Comparison of ENCODE assay signal across 26 mouse cellular contexts in the genomic region with DNA sequence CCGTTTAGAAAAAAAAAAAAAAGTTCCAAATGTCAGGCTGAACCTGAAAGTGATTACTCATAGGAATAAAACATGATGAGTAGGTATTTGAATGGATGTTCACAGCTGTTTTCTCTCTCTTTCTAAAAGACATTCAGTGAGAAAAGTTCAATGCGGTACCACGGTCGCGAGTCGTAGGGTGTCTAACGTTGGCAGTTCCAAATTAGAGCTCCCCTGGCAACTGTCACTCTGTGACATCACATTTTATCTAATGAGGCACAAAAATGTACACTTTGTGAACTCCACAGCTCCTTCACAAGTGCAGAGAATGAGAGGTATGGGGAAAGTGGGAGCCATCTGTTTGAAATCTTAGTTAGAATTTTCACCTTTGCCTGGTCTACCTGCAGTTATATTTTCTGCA.
DNase-seq lines count a peak whose midpoint lies in the region; ATAC-seq and TF ChIP-seq lines count a peak whose summit lies in the region.
"Had no signal": no experiment of that assay in that cellular context is flagged by ENCODE, and none has a peak within 500 bp of the region (broad histone marks: within the 10 kb centered on the region; RNA-seq: fewer than 3 reads in every experiment).

No protein-coding gene starts in this region.

- DNase-seq in forebrain, embryonic 11.5 days (ENCODE audit: low spot score): no peak
- peak in 1 of 2 experiments; percentile 51 for DNase-seq in layer of hippocampus, adult 2 months (ENCODE audit: low spot score in 2 of 2)
- DNase-seq in layer of hippocampus, postnatal 14 days (ENCODE audit: low spot score in 2 of 2): no peak
- DNase-seq in brain, adult 2 months (ENCODE audit: low read depth, low spot score): peak; percentile 87
- no peak for DNase-seq in left cerebral cortex, adult 2 months (ENCODE audit: extremely low spot score in 1 of 2, low spot score in 2 of 2)
- DNase-seq in MN1 (ENCODE audit: low spot score): no peak
- no peak for DNase-seq in stomach, postnatal 0 days (ENCODE audit: low spot score)
- DNase-seq: adrenal gland, postnatal 10 days; cerebellum, adult 8-10 months; cerebellum, postnatal 36 days; kidney, adult 8-10 months; kidney, postnatal 10 days; lung, postnatal 36 days; retina, postnatal 1 day; thymus, postnatal 25 days had no signal

- TF ChIP-seq EP300 in stomach, postnatal 0 days (optimal IDR thresholded peaks at IDR 0.05): no peak

- H3K4me1 ChIP-seq in forebrain, embryonic 13.5 days: no peaks in the 10 kb centered on the region
- no peaks in the 10 kb centered on the region for H3K4me1 ChIP-seq in forebrain, embryonic 11.5 days (replicated peaks; ENCODE audit: control insufficient read depth, insufficient read depth, low read length)
- no peaks in the 10 kb centered on the region for H3K4me1 ChIP-seq in stomach, postnatal 0 days (replicated peaks; ENCODE audit: control insufficient read depth, insufficient read depth)
- H3K4me1 ChIP-seq: hindbrain, embryonic 10.5 days; intestine, embryonic 15.5 days; limb, embryonic 15.5 days; lung, embryonic 15.5 days; megakaryocyte, embryonic 14.5 days; midbrain, embryonic 13.5 days; neural tube, embryonic 13.5 days had no signal

- no peaks in the 10 kb centered on the region for H3K9me3 ChIP-seq in forebrain, embryonic 13.5 days (replicated peaks)
- no peaks in the 10 kb centered on the region for H3K9me3 ChIP-seq in forebrain, embryonic 11.5 days (ENCODE audit: control insufficient read depth, low read length)
- H3K9me3 ChIP-seq in stomach, postnatal 0 days (ENCODE audit: control insufficient read depth, low read length): no peaks in the 10 kb centered on the region
- H3K9me3 ChIP-seq: hindbrain, embryonic 10.5 days; intestine, embryonic 15.5 days; limb, embryonic 15.5 days; lung, embryonic 15.5 days; midbrain, embryonic 13.5 days; neural tube, embryonic 13.5 days had no signal

- intact Hi-C loops in left cerebral cortex, adult 2 months (cut with DNase I): loop anchor here (10.0 kb wide), 2 partner anchors 1040 to 1260 kb away; no protein-coding TSS in a partner anchor

- H3K9ac ChIP-seq in forebrain, embryonic 13.5 days: no peak overlapping the region
- no peak overlapping the region for H3K9ac ChIP-seq in forebrain, embryonic 11.5 days (ENCODE audit: low read length)
- no peak overlapping the region for H3K9ac ChIP-seq in stomach, postnatal 0 days (ENCODE audit: low read length)
- H3K9ac ChIP-seq: intestine, embryonic 15.5 days; limb, embryonic 15.5 days; liver, embryonic 14.5 days; lung, embryonic 15.5 days; midbrain, embryonic 13.5 days; neural tube, embryonic 13.5 days had no signal

- H3K27me3 ChIP-seq in forebrain, embryonic 13.5 days: no peaks in the 10 kb centered on the region
- no peaks in the 10 kb centered on the region for H3K27me3 ChIP-seq in forebrain, embryonic 11.5 days (ENCODE audit: control insufficient read depth, insufficient read depth, low read length)
- H3K27me3 ChIP-seq in stomach, postnatal 0 days (ENCODE audit: control insufficient read depth, insufficient read depth, low read length): no peaks in the 10 kb centered on the region
- H3K27me3 ChIP-seq: intestine, embryonic 15.5 days; limb, embryonic 15.5 days; lung, embryonic 15.5 days; megakaryocyte, embryonic 14.5 days; midbrain, embryonic 13.5 days; neural tube, embryonic 13.5 days had no signal

- TF ChIP-seq CTCF in layer of hippocampus, adult 2 months (conservative IDR thresholded peaks at IDR 0.05): no peak
- no peak for TF ChIP-seq CTCF in left cerebral cortex, adult 2 months (IDR thresholded peaks at IDR 0.05)
- TF ChIP-seq CTCF in stomach, postnatal 0 days (IDR thresholded peaks at IDR 0.05; ENCODE audit: low read depth): no peak

- ATAC-seq in forebrain, embryonic 13.5 days: peak; percentile 80
- no peak for ATAC-seq in forebrain, embryonic 11.5 days (replicated peaks; ENCODE audit: low FRiP score)
- no peak for ATAC-seq in stomach, postnatal 0 days (ENCODE audit: low FRiP score, low TSS enrichment)
- ATAC-seq: hindbrain, embryonic 16.5 days; intestine, embryonic 15.5 days; midbrain, embryonic 13.5 days had no signal

- WGBS in forebrain, embryonic 13.5 days: 63% methylated on average over 7 of the region's 7 CpGs
- 88% methylated on average over 7 of the region's 7 CpGs for WGBS in forebrain, embryonic 11.5 days
- 83% methylated on average over 7 of the region's 7 CpGs for WGBS in stomach, postnatal 0 days

- H3K4me3 ChIP-seq in forebrain, embryonic 13.5 days: no peak overlapping the region
- no peak overlapping the region for H3K4me3 ChIP-seq in forebrain, embryonic 11.5 days (ENCODE audit: low read depth, low read length)
- H3K4me3 ChIP-seq in layer of hippocampus, adult 2 months: no peak overlapping the region
- H3K4me3 ChIP-seq in left cerebral cortex, adult 2 months: no peak overlapping the region
- H3K4me3 ChIP-seq in stomach, postnatal 0 days (ENCODE audit: low read depth, low read length): no peak overlapping the region
- H3K4me3 ChIP-seq: hindbrain, embryonic 10.5 days; intestine, embryonic 15.5 days; limb, embryonic 15.5 days; lung, embryonic 15.5 days; megakaryocyte, embryonic 14.5 days; midbrain, embryonic 13.5 days; neural tube, embryonic 13.5 days had no signal

- H3K36me3 ChIP-seq in forebrain, embryonic 13.5 days (ENCODE audit: poor library complexity, severe bottlenecking): no peaks in the 10 kb centered on the region
- no peaks in the 10 kb centered on the region for H3K36me3 ChIP-seq in forebrain, embryonic 11.5 days (ENCODE audit: control insufficient read depth, insufficient read depth, low read length)
- no peaks in the 10 kb centered on the region for H3K36me3 ChIP-seq in stomach, postnatal 0 days (ENCODE audit: control insufficient read depth, insufficient read depth, low read length)
- H3K36me3 ChIP-seq: hindbrain, embryonic 10.5 days; intestine, embryonic 15.5 days; limb, embryonic 15.5 days; lung, embryonic 15.5 days; midbrain, embryonic 13.5 days; neural tube, embryonic 13.5 days had no signal

- H3K4me2 ChIP-seq in forebrain, embryonic 13.5 days: no peak overlapping the region
- no peak overlapping the region for H3K4me2 ChIP-seq in forebrain, embryonic 11.5 days (ENCODE audit: low read depth, low read length, severe bottlenecking)
- H3K4me2 ChIP-seq in stomach, postnatal 0 days (replicated peaks; ENCODE audit: low read depth): no peak overlapping the region
- H3K4me2 ChIP-seq: heart, embryonic 11.5 days; intestine, embryonic 15.5 days; limb, embryonic 15.5 days; lung, embryonic 15.5 days; midbrain, embryonic 13.5 days; neural tube, embryonic 13.5 days had no signal

- H3K27ac ChIP-seq in forebrain, embryonic 13.5 days: no peak overlapping the region
- H3K27ac ChIP-seq in forebrain, embryonic 11.5 days (ENCODE audit: low read depth, low read length): no peak overlapping the region
- H3K27ac ChIP-seq in layer of hippocampus, adult 2 months: peak overlapping the region; percentile 84
- H3K27ac ChIP-seq in left cerebral cortex, adult 2 months: peak overlapping the region; percentile 89
- no peak overlapping the region for H3K27ac ChIP-seq in stomach, postnatal 0 days (replicated peaks)
- H3K27ac ChIP-seq: hindbrain, embryonic 10.5 days; intestine, embryonic 15.5 days; limb, embryonic 15.5 days; liver, embryonic 14.5 days; lung, embryonic 15.5 days; midbrain, embryonic 13.5 days; neural tube, embryonic 13.5 days had no signal

Comparison
In these comparisons a context has a peak if more than half of its experiments do, and no peak if none do; other contexts are left out.
1. H3K27ac ChIP-seq: peak in layer of hippocampus, adult 2 months (single experiment) and left cerebral cortex, adult 2 months (single experiment); none in forebrain, embryonic 13.5 days (single experiment), forebrain, embryonic 11.5 days (single experiment) and stomach, postnatal 0 days (single experiment).